Mouse (Mus musculus): ENCODE results near the gene Ssbp3.

Ssbp3 gene

GRCm38 (mm10) chr4:106958561-106958960, 48.1 kb downstream of the Ssbp3 start:
- in situ Hi-C loops (cut with MboI): no loop called here

DNA sequence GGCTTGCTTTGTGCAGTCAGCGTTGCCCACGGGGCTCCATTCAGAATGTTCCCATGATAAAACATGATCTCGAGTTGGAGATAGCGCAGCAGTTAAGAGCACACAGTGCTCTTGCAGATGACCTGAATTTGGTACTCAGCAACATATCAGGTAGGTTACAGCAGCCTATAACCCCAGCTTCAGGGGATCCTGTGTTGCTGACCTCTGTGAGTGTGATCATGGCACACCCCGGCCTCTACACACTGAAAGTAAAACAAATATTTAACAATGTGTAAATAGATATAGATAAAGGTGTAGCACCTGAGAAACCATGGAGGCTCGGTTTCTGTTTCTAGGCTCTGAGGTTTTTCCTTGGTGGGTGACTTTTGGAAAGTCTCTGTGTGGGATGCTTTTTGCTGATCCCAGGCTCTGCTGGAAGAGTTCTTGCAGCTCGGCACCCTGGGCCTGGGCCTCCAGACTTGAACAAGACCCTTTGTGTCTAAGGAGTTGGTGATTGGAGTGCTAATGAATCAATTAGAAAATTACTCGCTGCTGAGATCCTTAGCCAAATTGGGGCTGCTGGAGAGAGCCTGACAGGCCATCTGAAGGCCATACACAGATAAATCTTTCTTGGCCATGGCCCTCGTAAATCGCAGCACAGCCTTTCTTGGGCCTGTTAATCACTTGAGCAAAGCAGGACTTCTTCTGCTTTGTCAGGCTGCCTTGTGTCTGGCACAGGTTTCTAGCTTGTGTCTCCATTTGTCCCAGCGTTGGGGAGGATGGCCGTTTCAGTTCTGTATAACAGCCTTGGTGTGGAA, 49.2 kb downstream of the Ssbp3 start:
- in situ Hi-C loops (cut with MboI): no loop called here

DNA sequence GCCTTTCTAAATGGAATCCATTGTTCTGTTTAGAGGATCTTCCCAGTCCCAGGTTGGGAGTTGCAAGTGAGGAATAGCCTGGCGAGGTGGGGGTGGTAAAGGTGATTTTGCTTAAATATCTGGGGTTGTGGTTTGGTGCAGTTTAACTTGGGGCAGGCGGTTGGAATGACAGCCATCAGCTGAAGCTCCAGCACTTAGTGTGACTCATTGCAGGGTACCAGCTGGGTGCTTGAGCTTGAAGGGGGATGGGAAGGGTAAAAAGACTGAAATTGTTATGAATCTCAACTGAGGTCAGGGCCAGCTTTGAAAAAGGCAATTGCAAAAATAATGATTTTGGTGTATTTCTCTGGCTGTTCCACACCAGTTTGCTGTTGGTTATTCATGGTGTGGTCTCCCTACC, 50.0 kb downstream of the Ssbp3 start:
- in situ Hi-C loops (cut with MboI): no loop called here

GRCm38 (mm10) chr4:106961321-106961720, 50.8 kb downstream of the Ssbp3 start:
- in situ Hi-C loops (cut with MboI): no loop called here

DNA sequence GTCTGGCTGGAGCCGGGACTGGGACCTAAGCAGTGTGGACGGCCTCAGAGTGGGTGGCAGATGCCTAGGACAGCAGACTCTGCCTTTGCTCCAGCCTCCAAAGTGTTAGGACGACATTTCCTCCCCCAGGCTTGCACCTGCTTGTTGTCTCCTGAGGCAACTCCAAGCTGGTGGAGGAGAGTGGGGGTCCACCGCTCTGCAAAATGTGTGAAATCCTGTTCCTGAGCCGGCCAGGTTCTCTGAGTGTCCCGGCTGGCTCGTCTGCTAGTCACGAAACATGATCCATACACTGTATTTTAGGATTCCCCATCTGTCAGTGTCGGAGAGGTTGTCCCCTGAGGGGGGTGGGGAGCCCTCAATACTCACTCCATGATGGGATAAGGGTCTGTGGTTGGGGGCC, 53.9 kb downstream of the Ssbp3 start:
- in situ Hi-C loops (cut with MboI): no loop called here

- in situ Hi-C loops (cut with MboI): no loop called here
Observed at GRCm38 (mm10) chr4:106964996-106965395, 54.5 kb downstream of the Ssbp3 start.

- in situ Hi-C loops (cut with MboI): no loop called here
Observed at GRCm38 (mm10) chr4:106966443-106966842, 55.9 kb downstream of the Ssbp3 start.

DNA sequence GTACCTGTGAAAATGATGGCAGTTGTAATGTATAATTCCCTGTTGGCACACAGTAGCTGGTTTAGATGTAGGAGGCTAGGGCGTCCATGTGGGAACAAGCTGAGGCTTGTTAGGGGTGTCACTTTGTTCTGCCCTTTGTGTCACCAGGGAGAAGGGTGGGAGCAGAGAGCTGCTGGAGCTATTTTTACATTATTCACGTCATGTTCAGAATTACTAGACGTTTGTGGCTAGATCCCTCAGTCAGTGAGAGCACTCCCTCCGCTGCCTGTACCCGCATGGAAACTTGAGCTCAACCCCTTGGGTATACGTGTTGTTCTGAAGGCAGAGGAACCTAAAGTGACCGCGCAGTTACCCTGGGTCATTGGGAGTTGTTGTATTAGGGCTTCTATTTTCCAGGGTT, 58.4 kb downstream of the Ssbp3 start:
- in situ Hi-C loops (cut with MboI): no loop called here

DNA sequence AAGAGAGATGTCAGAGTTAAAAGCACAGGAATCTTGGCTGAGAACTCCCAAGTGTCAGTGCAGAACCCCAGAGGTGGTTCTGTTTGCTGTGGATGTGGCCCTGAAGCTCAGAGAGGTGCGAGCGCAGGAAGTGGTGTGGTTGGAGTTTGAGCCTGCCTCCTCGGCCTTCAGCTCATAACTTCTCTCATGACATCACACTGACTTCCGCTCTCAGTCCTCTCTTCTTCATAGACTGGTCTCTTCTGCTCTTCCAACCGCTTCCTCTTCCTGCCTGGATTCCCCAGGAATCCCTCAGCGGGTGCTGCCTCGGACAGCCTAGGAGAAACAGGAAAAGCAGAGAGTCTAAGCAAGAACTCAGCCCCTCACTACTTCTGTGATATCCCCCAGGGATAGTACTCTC, 60.3 kb downstream of the Ssbp3 start:
- in situ Hi-C loops (cut with MboI): no loop called here

GRCm38 (mm10) chr4:106972061-106972460, 61.6 kb downstream of the Ssbp3 start:
- in situ Hi-C loops (cut with MboI): no loop called here

- in situ Hi-C loops (cut with MboI): no loop called here
Observed at GRCm38 (mm10) chr4:106972461-106973384, 62.2 kb downstream of the Ssbp3 start.

GRCm38 (mm10) chr4:106975324-106975723, 64.8 kb downstream of the Ssbp3 start:
- in situ Hi-C loops (cut with MboI): no loop called here

- in situ Hi-C loops (cut with MboI): no loop called here
Observed at GRCm38 (mm10) chr4:106975890-106976289, 65.4 kb downstream of the Ssbp3 start.

DNA sequence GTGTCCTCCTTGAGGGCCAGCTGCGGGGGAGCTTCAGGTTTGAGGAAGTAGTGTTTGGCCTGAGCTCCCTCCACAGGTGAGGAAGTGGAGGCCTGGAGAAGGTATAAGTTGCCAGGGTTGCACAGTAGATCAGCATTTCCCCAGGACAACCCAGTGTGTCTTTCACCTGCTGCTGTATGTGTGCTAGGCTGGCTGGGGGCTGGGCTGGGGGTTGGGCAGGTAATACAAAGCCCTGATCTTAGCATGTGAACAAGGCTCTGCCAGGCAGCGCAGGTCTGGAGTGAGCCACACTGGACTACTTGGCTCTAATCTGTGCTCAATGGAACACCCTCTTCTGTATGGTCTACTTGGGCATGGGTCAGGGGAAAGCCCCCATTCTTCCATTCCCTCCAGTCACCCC, 66.1 kb downstream of the Ssbp3 start:
- in situ Hi-C loops (cut with MboI): no loop called here

DNA sequence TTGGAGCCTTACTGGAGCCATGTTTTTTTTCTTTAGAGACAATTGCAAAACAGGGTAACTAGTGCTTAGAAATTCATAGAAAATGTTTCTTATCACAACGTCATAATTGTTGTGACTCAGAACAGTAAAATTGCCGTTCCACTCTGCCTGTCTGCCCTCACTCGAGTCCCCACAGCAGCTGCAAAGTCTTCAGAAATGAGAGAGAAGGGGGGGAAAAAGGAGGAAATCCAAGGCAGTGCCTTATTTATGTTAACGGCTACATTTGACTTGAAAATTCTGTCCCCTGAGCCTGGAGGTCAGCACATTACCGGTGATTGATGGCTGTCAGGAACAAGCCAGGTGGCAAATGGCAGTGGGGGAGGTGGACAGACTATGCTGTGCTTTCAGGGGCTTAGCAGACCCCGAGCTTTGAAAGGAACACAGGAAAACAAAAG, 66.7 kb downstream of the Ssbp3 start:
- in situ Hi-C loops (cut with MboI): no loop called here

- in situ Hi-C loops (cut with MboI): no loop called here
Observed at GRCm38 (mm10) chr4:106978376-106978775, 67.9 kb downstream of the Ssbp3 start.

- in situ Hi-C loops (cut with MboI): loop anchor here (10.0 kb wide), 2 partner anchors 56 to 146 kb away; no protein-coding TSS in a partner anchor
Observed at GRCm38 (mm10) chr4:106980669-106981068, 70.2 kb downstream of the Ssbp3 start.

DNA sequence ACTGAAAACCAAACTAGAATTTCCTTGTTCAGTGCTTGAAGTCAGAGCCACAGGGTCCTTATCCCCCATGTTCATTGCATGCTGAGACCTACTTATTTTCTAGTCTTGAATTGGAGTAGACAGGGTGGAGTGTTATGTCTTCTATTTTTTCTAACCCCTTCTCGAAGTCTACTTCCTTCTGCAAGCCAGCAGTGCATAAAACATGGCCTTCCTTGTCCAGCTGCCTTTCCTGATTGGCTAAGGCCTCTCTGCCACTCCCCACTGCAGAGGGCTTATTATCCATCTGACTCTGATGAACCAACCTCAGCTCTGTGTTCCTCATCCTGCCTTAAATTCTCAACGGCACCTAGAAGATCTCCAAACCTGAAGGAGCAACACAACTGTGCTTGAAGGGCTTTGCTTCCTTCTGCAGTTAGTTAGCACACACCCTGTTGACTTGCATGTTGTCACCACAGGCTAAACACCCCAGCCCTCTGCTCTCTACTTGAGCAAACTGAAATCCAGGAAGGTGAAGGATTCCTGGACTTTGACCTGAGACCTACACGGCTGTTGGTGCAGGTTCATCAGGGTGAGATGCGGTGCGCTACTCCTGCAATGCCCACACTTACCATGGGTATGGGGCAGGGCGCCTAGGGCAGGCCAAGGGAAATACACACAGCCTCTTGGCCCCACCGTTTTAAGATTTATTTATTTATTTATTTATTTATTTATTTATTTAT, 71.0 kb downstream of the Ssbp3 start:
- in situ Hi-C loops (cut with MboI): loop anchor here (10.0 kb wide), 2 partner anchors 57 to 147 kb away; no protein-coding TSS in a partner anchor

GRCm38 (mm10) chr4:106982344-106983121, 72.0 kb downstream of the Ssbp3 start:
- in situ Hi-C loops (cut with MboI): loop anchor here (10.0 kb wide), 2 partner anchors 58 to 148 kb away; no protein-coding TSS in a partner anchor

- in situ Hi-C loops (cut with MboI): loop anchor here (10.0 kb wide), 2 partner anchors 59 to 149 kb away; no protein-coding TSS in a partner anchor
Observed at GRCm38 (mm10) chr4:106983908-106984515, 73.5 kb downstream of the Ssbp3 start.
